Mouse (Mus musculus): Measurements from ENCODE around the gene Syt6. TPM values are rescaled to one million over a fixed set of nuclear protein-coding genes. Genes with fewer than 3 reads are reported as not detected.

The Syt6 gene
- polyA plus RNA-seq, 1 experiment = 0.09 TPM

DNA sequence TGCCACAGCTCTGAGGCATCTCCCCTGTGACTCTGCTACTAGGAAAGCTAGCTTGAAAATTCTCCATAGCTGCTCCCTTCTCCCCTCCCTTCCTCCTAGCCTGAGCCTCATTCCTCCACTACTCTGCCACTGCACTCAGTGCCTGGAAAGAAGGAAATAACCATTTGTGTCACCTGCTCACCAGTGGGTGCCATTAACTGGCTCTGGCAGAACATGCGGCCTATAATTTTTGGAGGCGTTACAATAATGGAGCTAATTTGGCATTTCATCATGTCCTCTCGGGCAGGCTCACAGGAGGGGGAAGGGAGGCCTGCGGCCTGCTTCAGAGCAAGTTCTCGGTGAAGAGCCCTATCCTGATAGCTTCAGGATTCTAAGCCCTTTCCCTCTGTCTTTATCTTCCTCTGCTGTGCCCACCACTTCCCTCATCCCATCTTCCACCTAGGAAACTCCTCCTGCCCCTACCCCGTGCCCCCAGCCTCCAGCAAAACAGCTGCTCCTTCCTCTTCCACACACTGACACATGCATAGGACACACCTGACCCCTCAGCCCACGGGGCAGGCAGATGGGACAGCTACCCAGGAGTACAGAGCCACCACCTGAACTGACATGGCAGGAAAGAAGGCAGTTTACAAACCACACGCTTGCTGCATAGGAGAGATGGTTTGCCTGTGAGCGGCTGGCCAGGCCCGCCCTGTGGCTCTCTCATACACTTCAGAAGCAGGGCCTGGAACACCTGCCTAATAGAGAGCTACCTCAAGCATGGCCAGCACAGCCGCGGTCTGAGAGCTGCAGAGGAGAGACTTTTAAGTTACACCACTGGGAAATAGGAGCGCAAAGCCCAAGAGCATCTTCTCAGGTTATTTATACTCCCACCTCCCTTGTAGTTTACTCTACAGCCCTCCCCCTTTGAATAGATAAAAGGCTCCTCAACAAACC, 31.9 kb downstream of the Syt6 start:
- H3K36me3 ChIP-seq (ENCODE audit: control insufficient read depth, insufficient read depth, low read length) = no peaks in the 10 kb centered on the region
- TF ChIP-seq CTCF (IDR thresholded peaks at IDR 0.05; ENCODE audit: borderline replicate concordance, control insufficient read depth, extremely low read depth, insufficient read depth, low read length, poor library complexity) = no peak
- no peak for TF ChIP-seq POLR2A (IDR thresholded peaks at IDR 0.05; ENCODE audit: control insufficient read depth, extremely low read depth, insufficient read depth, low read length, poor library complexity)
- no peaks in the 10 kb centered on the region for H3K27me3 ChIP-seq (ENCODE audit: control insufficient read depth, insufficient read depth, low read length)
- DNase-seq = no peak
- no peak overlapping the region for H3K27ac ChIP-seq (ENCODE audit: control insufficient read depth, insufficient read depth, low read length)
- H3K4me3 ChIP-seq (ENCODE audit: control insufficient read depth, insufficient read depth, low read length) = no peak overlapping the region
- H3K4me1 ChIP-seq (replicated peaks; ENCODE audit: control insufficient read depth, insufficient read depth, low read length) = peaks cover 17% of the 10 kb centered on the region
- WGBS = 65% methylated on average over 13 of the region's 13 CpGs

DNA sequence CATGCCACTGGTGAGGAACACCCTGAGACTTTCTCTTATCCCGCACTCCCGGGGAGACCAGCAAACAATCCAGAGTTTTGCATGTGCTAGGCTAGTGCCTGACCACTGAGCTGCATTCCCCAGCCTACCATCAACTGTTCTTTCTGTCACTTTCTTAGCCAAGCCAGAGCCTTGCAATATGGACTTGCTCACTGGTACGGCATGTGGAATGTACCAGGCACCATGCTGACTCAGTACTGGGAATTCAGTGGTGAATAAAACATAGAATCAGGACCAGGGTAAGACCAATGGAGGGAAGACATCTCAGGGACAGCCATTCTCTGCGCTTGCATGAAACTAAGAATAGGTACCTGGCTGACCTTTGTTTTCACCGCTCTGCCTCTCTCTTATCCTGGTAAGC, 35.2 kb downstream of the Syt6 start:
- Histone ChIP-seq H3K4me1 (replicated peaks; ENCODE audit: control insufficient read depth, insufficient read depth, low read length) (peaks cover 17% of the 10 kb centered on the region), H3K27me3 (ENCODE audit: control insufficient read depth, insufficient read depth, low read length) (no peaks in the 10 kb centered on the region), H3K27ac (ENCODE audit: control insufficient read depth, insufficient read depth, low read length) (no peak overlapping the region), H3K4me3 (ENCODE audit: control insufficient read depth, insufficient read depth, low read length) (no peak overlapping the region), H3K36me3 (ENCODE audit: control insufficient read depth, insufficient read depth, low read length) (no peaks in the 10 kb centered on the region)
- WGBS = 97% methylated on average over 5 of the region's 5 CpGs
- no peak for DNase-seq
- TF ChIP-seq POLR2A (IDR thresholded peaks at IDR 0.05; ENCODE audit: control insufficient read depth, extremely low read depth, insufficient read depth, low read length, poor library complexity) = no peak
- no peak for TF ChIP-seq CTCF (IDR thresholded peaks at IDR 0.05; ENCODE audit: borderline replicate concordance, control insufficient read depth, extremely low read depth, insufficient read depth, low read length, poor library complexity)

DNA sequence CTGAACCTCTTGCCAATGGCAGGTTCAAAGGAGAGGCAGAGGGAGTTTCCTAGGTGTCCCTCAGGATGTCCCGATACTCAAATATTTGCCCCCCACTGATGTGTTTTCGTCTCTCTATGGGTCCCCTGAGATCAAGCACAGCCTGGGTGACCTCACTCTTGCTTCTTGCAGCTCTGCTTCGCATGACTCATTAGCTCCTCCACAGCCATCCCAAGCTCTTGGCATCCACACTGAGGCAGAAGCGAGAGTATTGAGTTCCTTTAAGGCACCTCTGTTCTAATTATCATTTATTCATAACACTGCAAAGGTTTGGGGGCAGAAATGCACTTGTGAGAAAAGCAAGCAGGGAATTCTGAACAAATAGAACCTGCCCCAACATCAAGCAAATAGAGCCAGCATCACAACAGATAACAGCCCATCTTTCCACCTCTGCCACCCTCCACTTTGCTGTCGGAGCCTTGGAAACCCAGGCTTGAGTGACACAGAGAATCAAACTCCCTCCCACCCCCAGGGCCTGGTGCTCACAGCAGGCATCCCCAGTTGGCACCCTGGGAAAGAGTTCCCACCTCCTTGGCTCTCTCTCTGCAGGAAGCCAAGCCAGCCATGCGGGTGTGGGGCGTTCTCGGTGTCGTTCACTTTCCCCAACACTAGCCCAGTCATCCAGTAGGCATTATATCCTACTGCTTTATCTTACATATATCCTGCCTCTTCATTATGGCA, 37.8 kb downstream of the Syt6 start:
- no peak for DNase-seq
- WGBS = 84% methylated on average over 9 of the region's 9 CpGs
- no peak overlapping the region for H3K4me3 ChIP-seq (ENCODE audit: control insufficient read depth, insufficient read depth, low read length)
- no peak overlapping the region for H3K27ac ChIP-seq (ENCODE audit: control insufficient read depth, insufficient read depth, low read length)
- no peak for TF ChIP-seq CTCF (IDR thresholded peaks at IDR 0.05; ENCODE audit: borderline replicate concordance, control insufficient read depth, extremely low read depth, insufficient read depth, low read length, poor library complexity)
- TF ChIP-seq POLR2A (IDR thresholded peaks at IDR 0.05; ENCODE audit: control insufficient read depth, extremely low read depth, insufficient read depth, low read length, poor library complexity) = no peak
- H3K27me3 ChIP-seq (ENCODE audit: control insufficient read depth, insufficient read depth, low read length) = no peaks in the 10 kb centered on the region
- H3K36me3 ChIP-seq (ENCODE audit: control insufficient read depth, insufficient read depth, low read length) = no peaks in the 10 kb centered on the region
- H3K4me1 ChIP-seq (replicated peaks; ENCODE audit: control insufficient read depth, insufficient read depth, low read length) = peaks cover under 1% of the 10 kb centered on the region; the same call in 1 of the 2 replicates

DNA sequence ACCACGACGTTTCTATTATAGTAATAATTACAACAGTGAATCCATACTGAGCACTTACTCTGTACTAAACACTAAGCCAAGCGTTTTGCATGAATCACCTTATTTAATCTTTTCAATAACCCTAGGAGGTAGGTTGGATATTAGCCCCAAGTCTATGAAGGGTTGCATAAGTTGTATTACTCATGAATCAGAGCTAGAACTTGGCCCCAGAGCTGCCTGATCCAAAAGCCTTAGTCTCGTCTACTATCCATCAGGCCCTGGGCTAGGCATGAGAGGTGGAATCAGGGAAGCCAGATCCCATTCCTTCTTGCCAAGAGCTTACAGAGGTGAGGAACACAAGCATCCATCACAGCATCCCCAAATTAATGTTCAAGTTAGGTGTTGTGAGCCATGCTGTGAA, 40.6 kb downstream of the Syt6 start:
- WGBS = 93% methylated on average over 4 of the region's 4 CpGs
- Histone ChIP-seq H3K27me3 (ENCODE audit: control insufficient read depth, insufficient read depth, low read length) (no peaks in the 10 kb centered on the region), H3K36me3 (ENCODE audit: control insufficient read depth, insufficient read depth, low read length) (no peaks in the 10 kb centered on the region), H3K27ac (ENCODE audit: control insufficient read depth, insufficient read depth, low read length) (no peak overlapping the region), H3K4me1 (replicated peaks; ENCODE audit: control insufficient read depth, insufficient read depth, low read length) (no peaks in the 10 kb centered on the region), H3K4me3 (ENCODE audit: control insufficient read depth, insufficient read depth, low read length) (no peak overlapping the region)
- TF ChIP-seq CTCF (IDR thresholded peaks at IDR 0.05; ENCODE audit: borderline replicate concordance, control insufficient read depth, extremely low read depth, insufficient read depth, low read length, poor library complexity) (no peak), POLR2A (IDR thresholded peaks at IDR 0.05; ENCODE audit: control insufficient read depth, extremely low read depth, insufficient read depth, low read length, poor library complexity) (no peak)
- DNase-seq = no peak

DNA sequence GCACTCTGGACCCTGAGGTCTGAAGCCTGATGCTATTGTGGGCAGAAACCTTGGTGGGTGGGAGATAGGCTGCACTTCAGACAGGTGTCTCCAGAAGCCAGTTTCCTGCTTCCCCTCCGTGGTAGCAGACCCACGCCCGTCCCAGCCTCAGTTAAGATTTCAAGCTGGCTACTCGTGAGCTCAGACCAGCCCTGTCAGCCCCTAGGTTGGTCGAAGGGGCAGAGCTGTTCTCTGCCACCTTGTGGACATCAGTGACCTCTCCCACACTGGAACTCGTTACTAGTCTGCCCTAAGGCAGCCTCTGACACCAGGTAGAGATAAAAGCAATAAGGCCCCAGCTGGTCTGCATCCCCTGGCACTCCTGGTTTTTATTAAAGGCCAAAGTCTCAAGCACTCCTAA, 42.0 kb downstream of the Syt6 start:
- 40% methylated on average over 6 of the region's 6 CpGs for WGBS
- Histone ChIP-seq H3K4me1 (replicated peaks; ENCODE audit: control insufficient read depth, insufficient read depth, low read length) (no peaks in the 10 kb centered on the region), H3K4me3 (ENCODE audit: control insufficient read depth, insufficient read depth, low read length) (no peak overlapping the region), H3K36me3 (ENCODE audit: control insufficient read depth, insufficient read depth, low read length) (no peaks in the 10 kb centered on the region), H3K27ac (ENCODE audit: control insufficient read depth, insufficient read depth, low read length) (no peak overlapping the region), H3K27me3 (ENCODE audit: control insufficient read depth, insufficient read depth, low read length) (no peaks in the 10 kb centered on the region)
- TF ChIP-seq CTCF (IDR thresholded peaks at IDR 0.05; ENCODE audit: borderline replicate concordance, control insufficient read depth, extremely low read depth, insufficient read depth, low read length, poor library complexity) = no peak
- TF ChIP-seq POLR2A (IDR thresholded peaks at IDR 0.05; ENCODE audit: control insufficient read depth, extremely low read depth, insufficient read depth, low read length, poor library complexity) = no peak
- no peak for DNase-seq

DNA sequence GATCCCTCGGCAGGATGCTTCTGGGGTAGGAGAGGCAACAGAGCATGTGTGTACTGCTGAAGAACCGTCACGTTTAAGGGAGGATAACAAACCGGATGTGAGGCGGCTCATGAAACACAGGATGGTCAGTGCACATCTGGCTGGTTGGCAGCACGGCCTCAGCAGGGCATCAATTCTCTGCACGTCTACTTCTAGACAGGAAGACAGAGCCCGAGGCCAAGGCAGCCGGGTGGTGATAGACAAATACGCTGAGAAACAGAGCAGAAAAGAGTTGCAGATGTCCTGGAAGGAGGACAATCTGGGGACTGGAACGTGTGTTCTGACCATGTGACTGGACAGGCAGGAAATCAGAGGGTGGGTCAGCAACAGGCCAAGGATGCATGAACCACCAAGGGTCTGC, 45.1 kb downstream of the Syt6 start:
- Histone ChIP-seq H3K4me3 (ENCODE audit: control insufficient read depth, insufficient read depth, low read length) (no peak overlapping the region), H3K27ac (ENCODE audit: control insufficient read depth, insufficient read depth, low read length) (no peak overlapping the region), H3K27me3 (ENCODE audit: control insufficient read depth, insufficient read depth, low read length) (no peaks in the 10 kb centered on the region), H3K36me3 (ENCODE audit: control insufficient read depth, insufficient read depth, low read length) (no peaks in the 10 kb centered on the region), H3K4me1 (replicated peaks; ENCODE audit: control insufficient read depth, insufficient read depth, low read length) (no peaks in the 10 kb centered on the region)
- DNase-seq = no peak
- TF ChIP-seq CTCF (IDR thresholded peaks at IDR 0.05; ENCODE audit: borderline replicate concordance, control insufficient read depth, extremely low read depth, insufficient read depth, low read length, poor library complexity) (no peak), POLR2A (IDR thresholded peaks at IDR 0.05; ENCODE audit: control insufficient read depth, extremely low read depth, insufficient read depth, low read length, poor library complexity) (no peak)
- 83% methylated on average over 11 of the region's 11 CpGs for WGBS
